Mouse (Mus musculus) CD4-positive helper T cell, adult 2 months (primary cell): Measurements from ENCODE around the gene Rad51c.

Source experiments
- DNase-seq: peaks from one replicate; pipeline ENCODE4 v3.0.0-alpha.2; 2012; ENCODE audit warnings: low read depth, missing footprints, low spot score

Gene Rad51c

DNA sequence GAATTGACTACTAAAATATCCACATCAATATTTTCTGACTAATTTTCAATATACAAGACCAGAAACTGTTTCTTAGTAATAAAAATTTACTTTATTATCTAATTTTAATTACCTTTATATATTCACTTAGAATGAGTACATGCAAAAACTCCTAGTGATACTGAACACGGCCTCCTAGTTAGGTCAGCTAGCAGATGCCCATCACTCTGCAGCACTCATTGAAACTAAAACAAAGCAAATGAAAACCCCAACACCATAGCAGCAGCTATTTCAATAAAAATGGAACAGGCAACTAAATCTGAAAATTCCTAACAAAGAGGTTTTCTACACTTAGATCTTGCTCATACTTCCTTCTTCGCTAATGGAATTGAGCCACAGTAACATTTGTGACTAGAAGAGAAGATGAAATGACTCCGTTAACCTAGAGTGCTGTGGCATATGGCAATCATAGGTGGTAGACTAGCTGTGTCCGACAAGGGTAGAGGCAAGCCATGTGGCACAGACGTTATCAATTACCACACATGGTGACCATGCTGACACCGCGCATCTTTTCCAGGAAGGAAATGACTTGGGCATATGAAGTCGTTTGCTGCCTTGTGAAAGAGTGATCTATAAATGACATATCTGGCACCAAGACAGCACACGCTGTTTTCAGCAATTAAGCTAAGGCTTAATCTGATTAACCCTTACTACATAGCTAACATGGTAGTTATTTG, 36.7 kb downstream of the Rad51c start:
- DNase-seq = no peak

DNA sequence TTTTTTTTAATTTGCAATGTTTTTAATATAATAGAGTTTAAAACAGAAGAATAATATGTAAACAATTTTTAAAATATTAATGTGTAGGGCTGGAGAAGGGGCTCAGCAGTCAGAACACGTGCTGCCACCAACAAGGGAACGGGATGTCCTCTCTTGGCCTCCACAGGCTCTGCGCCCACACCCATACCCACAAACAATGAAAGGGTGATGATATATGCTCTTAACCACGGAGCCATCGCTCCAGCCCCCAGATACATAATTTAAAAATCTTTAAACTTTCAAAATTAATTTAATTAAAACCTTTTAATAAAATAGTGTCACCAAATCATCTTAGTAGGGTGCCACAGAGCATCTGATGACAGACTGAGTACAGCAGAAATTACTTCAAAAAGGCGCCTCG, 37.7 kb downstream of the Rad51c start:
- no peak for DNase-seq

DNA sequence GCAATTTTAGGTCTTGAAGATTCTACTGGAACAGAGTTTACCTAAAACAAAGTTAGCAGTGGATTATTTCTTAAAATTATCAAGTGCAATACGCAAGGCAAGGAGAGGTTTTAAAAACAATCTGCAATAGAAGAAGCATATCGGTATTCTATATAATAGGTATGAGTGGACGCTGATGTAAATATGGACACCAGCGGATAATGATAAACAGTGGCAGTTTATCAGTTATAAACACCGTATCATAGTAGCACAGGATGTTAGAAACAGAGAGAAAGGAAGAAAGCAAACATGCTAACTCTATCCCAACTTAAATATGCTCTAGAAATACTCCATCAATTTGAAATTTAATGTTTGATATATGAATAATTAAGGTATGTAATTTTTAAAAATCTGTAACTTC, 39.6 kb downstream of the Rad51c start:
- DNase-seq = no peak

DNA sequence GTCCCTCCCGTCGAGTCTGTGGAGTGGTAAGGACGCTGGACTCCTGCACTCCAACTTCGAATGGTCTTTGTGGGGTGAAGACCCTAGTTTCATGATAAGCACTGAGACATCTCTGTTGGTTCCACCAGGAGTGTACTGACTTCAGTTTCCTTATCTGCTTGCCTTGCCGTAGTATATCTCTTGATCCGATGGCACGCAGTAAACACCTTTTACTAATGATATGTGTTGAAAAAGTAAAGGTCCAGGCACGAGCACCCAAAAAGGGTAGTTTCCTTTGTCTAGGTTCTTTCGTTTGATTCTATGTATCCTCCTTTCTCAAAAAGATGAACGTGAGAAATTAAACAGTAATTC, 45.5 kb downstream of the Rad51c start:
- DNase-seq = no peak

DNA sequence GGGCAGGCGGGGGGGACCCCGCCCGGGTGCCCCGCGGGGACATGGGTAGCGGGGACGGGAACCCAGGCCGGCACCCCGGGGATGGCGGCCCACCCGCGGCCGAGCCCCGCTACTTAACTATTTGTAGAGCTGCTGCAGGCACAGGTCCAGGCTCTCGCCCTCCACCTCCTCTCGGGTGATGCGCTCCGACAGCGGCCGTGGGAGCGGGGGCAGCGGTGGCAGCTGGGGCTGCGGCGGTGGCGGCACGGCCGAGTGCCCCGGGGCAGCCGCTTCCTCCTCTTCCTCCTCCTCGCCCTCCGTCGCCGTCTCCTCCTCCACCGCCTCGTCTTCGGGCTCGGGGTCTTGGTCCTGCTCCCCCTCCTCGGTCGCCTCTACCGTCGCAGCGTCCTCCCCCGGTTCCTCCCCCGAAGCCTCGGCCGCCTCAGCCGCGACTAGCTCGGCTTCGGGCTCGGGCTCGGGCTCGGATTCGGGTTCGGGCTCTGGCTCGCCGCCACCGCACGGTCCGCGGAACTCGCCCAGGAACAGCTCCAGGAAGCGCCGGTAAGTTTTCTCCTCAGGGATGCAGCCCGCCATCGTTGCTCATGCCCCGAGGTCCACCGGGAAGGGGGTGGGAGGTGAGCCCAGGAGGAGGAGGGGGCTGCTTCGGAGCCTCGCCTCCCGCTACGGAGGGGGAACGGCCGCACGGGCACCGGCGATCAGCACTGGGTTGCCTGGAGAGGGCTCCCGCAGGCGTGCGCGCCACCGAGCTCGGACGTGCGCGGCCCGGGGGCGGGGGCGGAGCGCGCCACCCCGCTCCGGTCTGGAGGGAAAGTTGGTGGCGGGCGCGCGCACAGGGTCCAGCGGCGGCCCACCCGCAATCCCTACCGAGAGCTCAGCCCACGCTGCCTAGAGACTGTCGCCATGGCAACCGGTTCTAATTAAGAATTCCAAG, 46.2 kb downstream of the Rad51c start, which contains the start of gene Ppm1e:
Ppm1e (minus strand) TSS at position 693 of the 931 bp plus-strand sequence.
- DNase-seq = peak; percentile 58

DNA sequence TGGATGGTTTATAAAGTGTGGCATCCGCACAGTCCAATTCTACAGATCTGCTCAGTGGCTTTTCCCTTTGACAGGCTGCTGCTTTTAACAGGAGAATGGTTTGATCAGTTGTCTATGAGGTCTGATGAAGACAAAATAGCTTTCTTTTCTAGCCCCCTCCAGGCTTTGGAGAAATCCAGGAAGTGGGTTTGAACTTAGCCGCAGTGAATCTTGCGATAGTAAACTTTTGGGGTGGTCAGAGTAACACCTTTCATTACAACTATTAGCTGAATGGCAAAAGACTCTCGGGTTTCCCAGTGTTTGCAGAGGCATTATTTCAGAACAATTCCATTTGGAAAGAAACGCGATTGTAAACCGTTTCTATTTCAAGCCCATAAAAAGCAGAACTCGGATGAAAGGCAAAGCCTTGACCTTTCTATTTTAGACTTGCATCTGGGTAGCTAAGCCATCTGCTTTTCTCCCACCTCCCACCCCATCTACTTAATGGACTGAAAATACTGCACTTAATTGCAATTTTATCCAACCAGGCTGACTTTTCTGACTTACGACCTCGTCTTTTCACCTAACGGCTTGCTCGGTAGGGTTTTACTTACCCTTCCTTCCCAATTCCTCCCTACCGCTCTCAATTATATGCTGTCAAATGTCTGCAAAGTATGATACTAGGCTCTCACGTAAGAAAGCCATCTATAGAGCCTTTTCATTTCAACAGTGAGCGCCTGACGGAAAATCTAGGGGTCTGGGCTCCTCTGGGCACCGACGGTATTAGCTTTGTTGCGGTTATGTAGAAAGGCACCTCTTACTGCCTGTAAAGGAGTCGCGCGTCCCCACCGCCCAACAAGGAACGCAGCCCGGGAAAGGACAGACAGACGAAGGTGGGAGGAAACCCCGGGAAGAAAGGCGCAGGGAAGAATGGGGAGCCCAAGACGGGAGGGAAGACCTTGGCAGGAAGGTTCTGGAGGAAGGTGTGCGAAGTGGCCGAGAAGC, 47.1 kb downstream of the Rad51c start:
- peak; percentile 8 for DNase-seq

DNA sequence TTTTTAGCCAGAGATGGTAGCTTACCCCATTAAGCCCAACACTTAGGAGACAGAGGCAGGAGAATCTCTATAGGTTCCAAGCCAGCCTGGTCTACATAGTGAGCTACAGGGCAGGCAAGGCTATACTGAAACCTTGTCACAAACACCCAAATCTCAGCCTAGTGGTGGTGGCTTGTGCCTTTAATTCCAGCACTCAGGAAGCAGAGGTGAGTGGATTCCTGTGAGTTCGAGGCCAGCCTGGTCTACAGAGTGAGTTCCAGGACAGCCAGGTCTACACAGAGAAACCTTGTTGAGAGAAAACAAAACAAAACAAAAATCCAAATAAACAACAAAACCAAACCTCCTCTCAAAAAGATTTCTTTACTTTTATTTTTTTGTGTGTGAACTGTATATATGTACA, 49.9 kb downstream of the Rad51c start:
- no peak for DNase-seq

DNA sequence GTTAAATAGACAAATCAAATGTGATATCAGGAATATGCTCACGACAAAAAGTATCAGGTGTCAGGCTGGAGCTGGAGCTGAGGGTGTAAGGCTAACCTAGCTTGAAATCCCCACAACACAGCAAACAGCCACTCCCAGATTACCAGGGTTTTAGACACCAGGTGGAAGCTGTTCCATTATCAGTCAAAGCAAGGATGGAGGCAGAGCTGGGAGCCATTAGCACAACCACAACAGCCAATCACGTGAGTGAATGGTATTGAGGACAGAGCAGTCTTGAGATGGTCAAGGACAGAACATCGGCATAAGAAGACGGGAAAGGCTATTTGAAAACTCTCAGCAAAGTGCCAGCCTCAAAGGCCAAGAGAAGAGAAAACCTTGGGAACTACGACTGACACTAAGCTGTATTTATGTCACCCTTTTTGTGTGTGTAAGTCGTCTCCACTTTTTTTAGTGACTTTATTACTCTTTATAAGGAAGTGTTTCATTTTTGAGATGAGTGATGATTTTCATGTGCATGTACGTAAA, 51.0 kb downstream of the Rad51c start:
- no peak for DNase-seq
